15 mouse cellular contexts compared by ENCODE assay signal in the genomic region with DNA sequence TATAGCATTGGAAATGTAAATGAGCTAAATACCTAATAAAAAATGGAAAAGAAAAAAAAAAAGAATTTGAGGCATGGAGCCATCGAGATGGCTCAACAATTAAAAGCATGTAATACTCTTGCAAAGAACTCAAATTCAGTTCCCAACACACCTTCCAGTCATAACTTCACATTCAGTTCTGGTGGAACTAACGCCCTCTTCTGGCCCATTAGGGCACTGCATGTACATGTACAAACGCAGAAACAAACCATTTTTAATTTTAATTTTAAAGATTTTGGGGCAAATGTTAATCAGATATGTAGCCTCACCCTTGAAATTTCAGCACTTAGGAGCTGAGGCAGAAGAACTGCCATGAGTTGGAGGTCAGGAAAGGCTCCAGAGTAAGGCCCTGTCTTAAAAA. TPM values are rescaled to one million over a fixed set of nuclear protein-coding genes. Genes with fewer than 3 reads are reported as not detected.
DNase-seq lines count a peak whose midpoint lies in the region; ATAC-seq and TF ChIP-seq lines count a peak whose summit lies in the region.
"Had no signal": no experiment of that assay in that cellular context is flagged by ENCODE, and none has a peak within 500 bp of the region (broad histone marks: within the 10 kb centered on the region; RNA-seq: fewer than 3 reads in every experiment).

No protein-coding gene starts in this region.

- intact Hi-C loops in heart, postnatal 25 days (cut with DNase I) = no loop called here

- no peak for ATAC-seq in heart, postnatal 0 days (ENCODE audit: insufficient read depth, low read depth)
- no peak for ATAC-seq in G1E (ENCODE audit: extremely low read depth, insufficient number of reproducible peaks, low FRiP score, poor library complexity, severe bottlenecking)

- no peak overlapping the region for H3K4me2 ChIP-seq in heart, postnatal 0 days (ENCODE audit: low read depth, low read length)
- H3K4me2 ChIP-seq: embryonic facial prominence, embryonic 15.5 days; lung, embryonic 15.5 days had no signal

- H3K9me3 ChIP-seq in heart, postnatal 0 days (replicated peaks; ENCODE audit: control insufficient read depth, low read length) = no peaks in the 10 kb centered on the region
- no peaks in the 10 kb centered on the region for H3K9me3 ChIP-seq in G1E (replicated peaks)
- H3K9me3 ChIP-seq: embryonic facial prominence, embryonic 15.5 days; hindbrain, embryonic 10.5 days; lung, embryonic 15.5 days; midbrain, embryonic 10.5 days had no signal

- DNase-seq in heart, postnatal 0 days (ENCODE audit: low spot score) = no peak
- no peak for DNase-seq in heart, postnatal 25 days (ENCODE audit: low spot score)
- DNase-seq in lung, postnatal 36 days = peak; percentile 19
- no peak for DNase-seq in lung, adult 18-20 months
- DNase-seq in G1E (ENCODE audit: low spot score) = no peak
- DNase-seq in splenic B cell, adult 2 months (ENCODE audit: low read depth, low spot score) = peak; percentile 50
- DNase-seq in cerebellum, postnatal 4 days (ENCODE audit: low spot score in 2 of 2) = no peak
- DNase-seq in cerebellum, adult 8-10 months = no peak
- DNase-seq: heart, adult 18-20 months; layer of hippocampus, adult 9-11 months; left cerebral cortex, postnatal 4 days had no signal

- no peak overlapping the region for H3K27ac ChIP-seq in heart, postnatal 0 days (ENCODE audit: low read depth)
- H3K27ac ChIP-seq: embryonic facial prominence, embryonic 15.5 days; hindbrain, embryonic 10.5 days; lung, embryonic 15.5 days; midbrain, embryonic 10.5 days had no signal

- no peaks in the 10 kb centered on the region for H3K27me3 ChIP-seq in heart, postnatal 0 days (ENCODE audit: control insufficient read depth, insufficient read depth, low read length)
- H3K27me3 ChIP-seq in G1E (ENCODE audit: insufficient read depth, low read length) = peaks cover 8% of the 10 kb centered on the region; the same call in 1 of the 2 replicates
- no peaks in the 10 kb centered on the region for H3K27me3 ChIP-seq in splenic B cell, adult 2 months (ENCODE audit: control insufficient read depth, insufficient read depth, low read length, poor library complexity, severe bottlenecking)
- H3K27me3 ChIP-seq: embryonic facial prominence, embryonic 15.5 days; lung, embryonic 15.5 days had no signal

- TF ChIP-seq EP300 in heart, postnatal 0 days (IDR thresholded peaks at IDR 0.05; ENCODE audit: low read depth) = no peak

- TF ChIP-seq CTCF in heart, postnatal 0 days (IDR thresholded peaks at IDR 0.05; ENCODE audit: low read depth) = 0 out of 2 replicates have a peak, but pooled peaks have one; percentile 7
- TF ChIP-seq CTCF in G1E (IDR thresholded peaks at IDR 0.05; ENCODE audit: low read depth, low read length) = peak; percentile 34; the same call in 1 of the 2 replicates

- WGBS in heart, postnatal 0 days = 69% methylated on average over 3 of the region's 3 CpGs

- no peak overlapping the region for H3K9ac ChIP-seq in heart, postnatal 0 days (replicated peaks; ENCODE audit: low read depth, low read length)
- H3K9ac ChIP-seq: embryonic facial prominence, embryonic 15.5 days; lung, embryonic 15.5 days had no signal

- H3K4me1 ChIP-seq in heart, postnatal 0 days (ENCODE audit: control insufficient read depth, insufficient read depth) = no peaks in the 10 kb centered on the region
- H3K4me1 ChIP-seq in G1E (ENCODE audit: insufficient read depth, low read depth, low read length) = no peaks in the 10 kb centered on the region
- H3K4me1 ChIP-seq: embryonic facial prominence, embryonic 15.5 days; hindbrain, embryonic 10.5 days; lung, embryonic 15.5 days; midbrain, embryonic 10.5 days had no signal

- no peak overlapping the region for H3K4me3 ChIP-seq in heart, postnatal 0 days (ENCODE audit: low read depth, low read length)
- H3K4me3 ChIP-seq in G1E (ENCODE audit: low read depth, low read length) = no peak overlapping the region
- H3K4me3 ChIP-seq: embryonic facial prominence, embryonic 15.5 days; hindbrain, embryonic 10.5 days; lung, embryonic 15.5 days; midbrain, embryonic 10.5 days had no signal

- H3K36me3 ChIP-seq in heart, postnatal 0 days (replicated peaks; ENCODE audit: control insufficient read depth, insufficient read depth, low read length) = no peaks in the 10 kb centered on the region
- no peaks in the 10 kb centered on the region for H3K36me3 ChIP-seq in G1E (replicated peaks)
- H3K36me3 ChIP-seq in splenic B cell, adult 2 months (ENCODE audit: control insufficient read depth, insufficient read depth, low read length, poor library complexity, severe bottlenecking) = no peaks in the 10 kb centered on the region
- H3K36me3 ChIP-seq: embryonic facial prominence, embryonic 15.5 days; hindbrain, embryonic 10.5 days; lung, embryonic 15.5 days; midbrain, embryonic 10.5 days had no signal

RNA-seq across cellular contexts. Expression of a gene that starts 32.3 kb away (rescaled TPM):
- total RNA-seq in heart, postnatal 0 days (2014; rRNA removed; ENCODE audit: low replicate concordance) = 9.6 and 14.6 TPM in 2 replicates
- polyA plus RNA-seq in heart, postnatal 0 days (2015; fragmentation: Nextera tagmentation; extraction: Ambion mirVana) = 3.3 and 3.8 TPM in 2 replicates
- total RNA-seq in heart, postnatal 25 days (2021) = 10 to 100 TPM; 12.1 to 12.8 TPM
- total RNA-seq in G1E (2014; fragmentation: Nextera tagmentation) (1.3 and 2.6 TPM in 2 replicates), G1E (2017) (0.64 and 1.5 TPM in 2 replicates)
- 0.08 and 0.10 TPM in 2 replicates for polyA plus RNA-seq in G1E (2012)

Comparison
In these comparisons a context has a peak if more than half of its experiments do, and no peak if none do; other contexts are left out.
1. DNase-seq: peak in lung, postnatal 36 days (single experiment) and splenic B cell, adult 2 months (single experiment); none in heart, postnatal 0 days (single experiment), heart, postnatal 25 days (single experiment), lung, adult 18-20 months (0 of 2), G1E (single experiment), cerebellum, postnatal 4 days (0 of 2) and cerebellum, adult 8-10 months (single experiment).